Mouse (Mus musculus) liver, embryonic 14.5 days (tissue): ENCODE measurements at regions not wholly inside any gene's neighbourhood (a gene's known extent, or its start where the extent isn't known, plus 50 kb on each side); places are given as distances from the start of the nearest gene placed in this dataset.

Experiments used
- ATAC-seq: fragments of 200-750 bp; cut with Nextera tagmentation; 2 replicates; pipeline ENCODE4 v1.8.0; 2017; ENCODE audit warnings: moderate number of reproducible peaks, mild to moderate bottlenecking, moderate library complexity; ENCODE audit not compliant: insufficient read depth
- DNase-seq, 3 experiments: peaks; one replicate each; pipeline ENCODE4 v3.0.0-alpha.2; 2012 to 2013; ENCODE audit warnings: low read depth in 3 of 3, low spot score in 3 of 3
- H3K27ac ChIP-seq: fragments of 300-500 bp; sonication (generic); 2 replicates; pipeline ENCODE4 v1.5.1; 2014; ENCODE audit warnings: moderate library complexity, mild to moderate bottlenecking, control low read depth, inconsistent platforms
- H3K27me3 ChIP-seq: fragments of 300-500 bp; sonication (generic); 2 replicates; pipeline ENCODE4 v1.6.1; 2014; ENCODE audit warnings: mild to moderate bottlenecking, low read length, moderate library complexity; ENCODE audit not compliant: control insufficient read depth, insufficient read depth
- H3K36me3 ChIP-seq: fragments of 300-500 bp; sonication (generic); replicated peaks from 2 replicates; pipeline ENCODE4 v1.6.1; 2014; ENCODE audit warnings: low read depth; ENCODE audit not compliant: control insufficient read depth, insufficient read depth
- H3K4me1 ChIP-seq, 2 experiments: fragments of 200-500 bp in 1 of 2; fragments of 300-500 bp in 1 of 2; sonication (generic) in 1 of 2; replicated peaks; 2 replicates each; pipeline ENCODE4 v1.6.1; 2012 to 2014; ENCODE audit warnings: antibody characterized with exemption in 1 of 2, inconsistent platforms in 1 of 2, low read length in 1 of 2; ENCODE audit not compliant: control insufficient read depth in 2 of 2, insufficient read depth in 2 of 2
- H3K4me2 ChIP-seq: fragments of 300-500 bp; sonication (generic); 2 replicates; pipeline ENCODE4 v1.6.1; 2014; ENCODE audit warnings: low read depth, mild to moderate bottlenecking, control low read depth, moderate library complexity
- H3K4me3 ChIP-seq, 2 experiments: fragments of 200-500 bp in 1 of 2; fragments of 300-500 bp in 1 of 2; sonication (generic) in 1 of 2; 2 replicates each; pipeline ENCODE4 v1.5.1; 2012 to 2014; ENCODE audit warnings: low read depth in 2 of 2, low read length in 2 of 2, mild to moderate bottlenecking in 2 of 2, control low read depth in 1 of 2, inconsistent platforms in 1 of 2, moderate library complexity in 1 of 2; ENCODE audit not compliant: insufficient read depth in 1 of 2
- H3K9ac ChIP-seq: fragments of 300-500 bp; sonication (generic); replicated peaks from 2 replicates; pipeline ENCODE4 v1.6.1; 2014; ENCODE audit warnings: mild to moderate bottlenecking, control low read depth, moderate library complexity
- H3K9me3 ChIP-seq: fragments of 300-500 bp; sonication (generic); 2 replicates; pipeline ENCODE4 v1.6.1; 2016; ENCODE audit warnings: low read length, mixed read lengths; ENCODE audit not compliant: control insufficient read depth
- CTCF ChIP-seq: IDR thresholded peaks from 2 replicates; pipeline ENCODE4 v1.5.1; 2016; ENCODE audit warnings: antibody characterized with exemption, low read depth, control low read depth
- EP300 ChIP-seq: IDR thresholded peaks from 2 replicates; pipeline ENCODE4 v1.6.1; 2016; ENCODE audit warnings: antibody characterized with exemption, low read depth
- WGBS: fragments of 180-500 bp; shearing (Covaris S2); extraction: QIAGEN DNeasy Blood & Tissue Kit; methylation state at CpG from one replicate; pipeline ENCODE4 v1.1.7; 2014; ENCODE audit not compliant: insufficient replicate concordance; 5-methylcytosine and 5-hydroxymethylcytosine counted together

- no peaks in the 10 kb centered on the region for H3K9me3 ChIP-seq
- DNase-seq (no peak), ATAC-seq (no peak)
- no peak for TF ChIP-seq CTCF
- no peak for TF ChIP-seq EP300
- no peaks in the 10 kb centered on the region for H3K36me3 ChIP-seq
- no peak overlapping the region for H3K9ac ChIP-seq
- no peaks in the 10 kb centered on the region for H3K27me3 ChIP-seq
- no peak overlapping the region for H3K4me3 ChIP-seq
- H3K4me2 ChIP-seq: no peak overlapping the region
- no peak overlapping the region for H3K27ac ChIP-seq
- WGBS: 36% methylated on average over 1 of the region's 1 CpGs
- no peaks in the 10 kb centered on the region for H3K4me1 ChIP-seq
Measured at GRCm38 (mm10) chr2:123397551-123397950, 632.5 kb downstream of the Sqor start.

GRCm38 (mm10) chr2:123401064-123401463 is 636.0 kb downstream of the Sqor start:
- H3K4me3 ChIP-seq: no peak overlapping the region
- H3K36me3 ChIP-seq: no peaks in the 10 kb centered on the region
- TF ChIP-seq CTCF (no peak), EP300 (no peak)
- H3K4me1 ChIP-seq: no peaks in the 10 kb centered on the region
- no peaks in the 10 kb centered on the region for H3K9me3 ChIP-seq
- H3K9ac ChIP-seq: no peak overlapping the region
- DNase-seq (no peak), ATAC-seq (no peak)
- H3K4me2 ChIP-seq: no peak overlapping the region
- H3K27me3 ChIP-seq: no peaks in the 10 kb centered on the region
- no peak overlapping the region for H3K27ac ChIP-seq

DNA sequence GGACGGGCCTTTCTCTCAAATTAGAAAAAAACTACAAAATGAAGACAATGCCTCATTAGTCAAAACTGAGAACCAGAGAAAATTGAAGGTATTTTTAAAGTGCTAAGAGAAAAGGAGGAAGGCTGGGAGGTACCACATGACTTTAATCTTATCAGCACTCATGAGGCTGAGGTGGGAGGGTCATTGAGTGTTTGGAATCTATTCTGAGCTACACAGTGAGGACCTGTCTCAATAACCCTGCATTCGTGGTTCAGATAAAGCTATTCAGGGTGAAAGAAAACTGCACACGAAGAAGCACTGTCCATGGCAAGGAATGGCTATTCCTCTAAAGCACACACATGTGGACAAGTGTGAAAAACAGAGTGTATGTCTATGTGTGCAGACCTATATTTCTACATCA is 644.0 kb downstream of the Sqor start:
- WGBS: 41% methylated on average over 3 of the region's 3 CpGs
- Histone ChIP-seq H3K36me3 (no peaks in the 10 kb centered on the region), H3K4me1 (no peaks in the 10 kb centered on the region), H3K4me2 (no peak overlapping the region), H3K4me3 (no peak overlapping the region), H3K27me3 (no peaks in the 10 kb centered on the region), H3K9ac (no peak overlapping the region), H3K27ac (no peak overlapping the region), H3K9me3 (no peaks in the 10 kb centered on the region)
- no peak for ATAC-seq
- no peak for TF ChIP-seq EP300
- TF ChIP-seq CTCF: no peak
- no peak for DNase-seq

DNA sequence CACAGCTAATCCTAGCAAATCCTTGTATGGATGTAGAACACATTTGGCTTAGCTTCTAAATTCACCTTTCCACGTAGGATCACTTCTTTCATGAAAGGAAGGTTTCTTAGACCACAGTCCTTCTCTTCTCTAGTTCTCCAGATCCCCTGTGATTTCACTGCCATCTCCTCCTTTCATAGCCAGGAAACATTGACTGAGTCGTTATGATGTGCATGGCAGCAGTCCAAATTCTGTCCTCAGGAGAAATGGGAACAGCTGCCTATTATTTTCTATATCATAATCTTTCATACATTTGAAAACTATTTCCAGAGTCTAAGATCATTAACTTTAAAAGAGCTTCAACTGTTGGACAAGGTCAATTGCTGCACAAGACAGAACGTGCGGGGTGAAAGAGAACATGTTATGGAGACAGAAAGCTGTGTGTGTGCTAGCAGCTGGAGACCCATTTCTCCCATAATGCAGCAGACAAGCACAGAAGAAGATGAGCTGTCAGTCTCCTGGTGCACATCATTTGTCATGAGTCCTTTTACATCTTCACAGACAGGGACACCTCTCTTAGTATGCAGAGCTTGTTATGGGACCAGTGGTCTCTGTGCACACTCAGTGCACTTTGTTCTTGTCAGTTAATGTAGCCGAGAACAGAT is 631.6 kb upstream of the Sema6d start:
- ATAC-seq: no peak
- Histone ChIP-seq H3K27me3 (no peaks in the 10 kb centered on the region), H3K36me3 (no peaks in the 10 kb centered on the region), H3K27ac (no peak overlapping the region), H3K4me2 (no peak overlapping the region), H3K4me1 (no peaks in the 10 kb centered on the region), H3K9ac (no peak overlapping the region), H3K4me3 (no peak overlapping the region), H3K9me3 (no peaks in the 10 kb centered on the region)
- TF ChIP-seq EP300 (no peak), CTCF (no peak)
- 62% methylated on average over 5 of the region's 5 CpGs for WGBS
- DNase-seq: no peak

GRCm38 (mm10) chr2:123473840-123474239 is 615.9 kb upstream of the Sema6d start:
- Histone ChIP-seq H3K36me3 (no peaks in the 10 kb centered on the region), H3K4me1 (no peaks in the 10 kb centered on the region), H3K27ac (no peak overlapping the region), H3K4me3 (no peak overlapping the region), H3K4me2 (no peak overlapping the region), H3K27me3 (no peaks in the 10 kb centered on the region), H3K9me3 (no peaks in the 10 kb centered on the region), H3K9ac (no peak overlapping the region)
- WGBS: 35% methylated on average over 2 of the region's 2 CpGs
- ATAC-seq (no peak), DNase-seq (no peak)
- TF ChIP-seq EP300: no peak
